Mouse (Mus musculus) MEL (cell line): ENCODE measurements around the gene Dpysl4.

Source experiments
- CTCF ChIP-seq, 3 experiments: IDR thresholded peaks in 2 of 3; conservative IDR thresholded peaks in 1 of 3; 2 replicates each; pipeline ENCODE4 v1.5.1; 2011 to 2012; ENCODE audit warnings: low read length in 3 of 3, low read depth in 2 of 3, mild to moderate bottlenecking in 2 of 3, improper control_type of control experiment in 1 of 3, inconsistent platforms in 1 of 3, mixed read lengths in 1 of 3, moderate library complexity in 1 of 3; ENCODE audit not compliant: control insufficient read depth in 1 of 3, insufficient read depth in 1 of 3, poor library complexity in 1 of 3, severe bottlenecking in 1 of 3
- EP300 ChIP-seq, 2 experiments: IDR thresholded peaks; 2 replicates each; pipeline ENCODE4 v1.6.1; 2011; ENCODE audit warnings: improper control_type of control experiment in 2 of 2, low read length in 2 of 2, low read depth in 1 of 2, mild to moderate bottlenecking in 1 of 2
- GATA1 ChIP-seq: IDR thresholded peaks from 2 replicates; pipeline ENCODE4 v1.6.1; 2011; ENCODE audit warnings: low read depth, low read length, improper control_type of control experiment
- JUND ChIP-seq: IDR thresholded peaks from 2 replicates; pipeline ENCODE4 v1.6.1; 2011; ENCODE audit warnings: low read depth, mild to moderate bottlenecking, improper control_type of control experiment, low read length
- MAX ChIP-seq: IDR thresholded peaks from 2 replicates; pipeline ENCODE4 v1.6.1; 2011; ENCODE audit warnings: low read length, improper control_type of control experiment
- POLR2A ChIP-seq, 2 experiments: IDR thresholded peaks; 2 replicates each; pipeline ENCODE4 v1.6.1; 2011 to 2012; ENCODE audit warnings: low read length in 2 of 2, mild to moderate bottlenecking in 2 of 2, control low read depth in 1 of 2, improper control_type of control experiment in 1 of 2, low read depth in 1 of 2, moderate library complexity in 1 of 2; ENCODE audit not compliant: control insufficient read depth in 1 of 2, insufficient read depth in 1 of 2, poor library complexity in 1 of 2
- POLR2AphosphoS2 ChIP-seq: IDR thresholded peaks from 2 replicates; pipeline ENCODE4 v1.6.1; 2011; ENCODE audit warnings: low read length, improper control_type of control experiment
- RAD21 ChIP-seq: IDR thresholded peaks from 2 replicates; pipeline ENCODE4 v1.6.1; 2011; ENCODE audit warnings: mild to moderate bottlenecking, low read depth, low read length, improper control_type of control experiment
- TBP ChIP-seq: IDR thresholded peaks from 2 replicates; pipeline ENCODE4 v1.8.0; 2011; ENCODE audit warnings: low read depth, low read length, improper control_type of control experiment
- TCF12 ChIP-seq: IDR thresholded peaks from 2 replicates; pipeline ENCODE4 v1.6.1; 2014; ENCODE audit warnings: low read depth, mild to moderate bottlenecking, inconsistent platforms, low read length, improper control_type of control experiment, moderate library complexity
- ZC3H11A ChIP-seq: IDR thresholded peaks from 2 replicates; pipeline ENCODE4 v1.6.1; 2012; ENCODE audit warnings: low read depth, mild to moderate bottlenecking, inconsistent platforms, low read length, improper control_type of control experiment

DNA sequence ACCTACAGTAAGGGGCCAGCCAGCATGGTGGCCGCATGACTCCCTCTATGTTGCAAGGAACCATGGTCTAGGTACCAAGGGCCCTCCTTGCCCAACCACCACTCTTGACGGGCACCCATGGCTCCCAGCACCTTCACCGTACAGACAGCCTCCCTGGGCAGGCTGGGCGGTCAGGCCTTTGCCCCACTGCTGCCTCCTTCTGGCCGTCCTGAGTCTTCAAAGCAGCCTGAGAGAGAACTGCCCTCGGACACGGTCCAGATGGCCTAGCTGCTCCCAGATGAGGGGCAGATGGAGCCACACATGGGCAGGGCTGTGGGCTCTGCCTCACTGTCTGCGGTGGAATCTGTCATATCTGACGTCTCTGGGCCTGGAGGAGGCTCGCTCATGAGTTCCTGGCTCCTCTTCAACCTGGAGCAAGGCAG is 18.2 kb downstream of the Dpysl4 start:
- no peak for TF ChIP-seq CTCF (IDR thresholded peaks at IDR 0.05 in 2 of 3, conservative IDR thresholded peaks at IDR 0.05 in 1 of 3; ENCODE audit: control insufficient read depth in 1 of 3, insufficient read depth in 1 of 3, low read depth in 2 of 3, low read length in 3 of 3, poor library complexity in 1 of 3, severe bottlenecking in 1 of 3)
- TF ChIP-seq POLR2A (IDR thresholded peaks at IDR 0.05; ENCODE audit: control insufficient read depth in 1 of 2, insufficient read depth in 1 of 2, low read depth in 1 of 2, low read length in 2 of 2, poor library complexity in 1 of 2), result no peak
- no peak for TF ChIP-seq POLR2AphosphoS2
- TF ChIP-seq RAD21, result no peak
- TF ChIP-seq GATA1, result no peak
- TF ChIP-seq EP300 (IDR thresholded peaks at IDR 0.05; ENCODE audit: low read depth in 1 of 2, low read length in 2 of 2), result no peak
- no peak for TF ChIP-seq TBP
- TF ChIP-seq MAX, result no peak
- TF ChIP-seq ZC3H11A, result no peak
- no peak for TF ChIP-seq TCF12
- no peak for TF ChIP-seq JUND
